Mouse (Mus musculus) cerebellum, postnatal 10 days (tissue): ENCODE results near the gene Mrgpra2b.
"Not testable (repeated sequence)": the region's sequence is repeated elsewhere in the genome, so short reads cannot be mapped to it uniquely, and the experiment has no call there.

Source experiments
- DNase-seq, 2 experiments: peaks; one replicate each; pipeline ENCODE4 v3.0.0; 2021; ENCODE audit warnings: mixed read lengths in 2 of 2

The Mrgpra2b gene

DNA sequence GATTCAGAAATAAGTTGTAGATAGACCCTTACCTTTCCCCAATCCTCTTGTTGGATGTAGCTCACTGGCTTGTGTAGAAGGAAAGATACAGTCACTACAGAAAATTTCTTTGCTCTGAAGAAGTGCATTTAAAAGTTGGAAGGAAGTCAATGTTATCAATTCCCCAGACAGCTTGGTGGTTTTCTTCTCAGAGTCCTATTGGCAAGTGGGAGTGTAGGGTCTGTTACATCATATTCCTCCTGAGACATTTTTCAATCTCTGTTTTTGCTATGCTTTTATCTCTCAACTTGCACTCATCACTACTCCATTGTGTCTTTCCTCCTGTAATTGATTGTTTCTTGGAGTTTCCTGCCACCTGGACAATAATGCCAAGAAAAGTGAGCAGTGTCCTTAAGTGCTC is at the start of gene Mrgpra2b:
Gene Mrgpra2b, minus strand, starts transcription at position 101 of the 400 bp plus-strand sequence.
- DNase-seq, result no peak

DNA sequence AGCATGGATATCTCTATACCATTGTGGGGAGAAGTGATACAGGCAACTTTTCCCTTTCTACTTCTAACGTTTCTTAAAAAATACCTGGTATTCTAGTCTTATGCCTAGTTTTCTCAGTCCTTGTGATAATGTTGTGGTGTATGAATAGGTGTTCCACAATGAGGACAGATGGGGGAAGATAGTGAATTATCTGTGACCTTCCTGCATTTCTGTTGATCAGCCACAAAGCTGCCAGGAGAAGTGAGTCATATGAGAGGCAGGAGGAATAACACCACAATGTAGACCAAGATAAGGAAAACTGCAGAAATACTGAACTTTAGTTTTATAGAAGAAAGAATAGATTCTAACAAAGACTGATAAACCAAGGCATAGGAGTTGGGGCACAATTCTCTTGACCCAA is 12.3 kb downstream of the Mrgpra2b start:
- no peak for DNase-seq

DNA sequence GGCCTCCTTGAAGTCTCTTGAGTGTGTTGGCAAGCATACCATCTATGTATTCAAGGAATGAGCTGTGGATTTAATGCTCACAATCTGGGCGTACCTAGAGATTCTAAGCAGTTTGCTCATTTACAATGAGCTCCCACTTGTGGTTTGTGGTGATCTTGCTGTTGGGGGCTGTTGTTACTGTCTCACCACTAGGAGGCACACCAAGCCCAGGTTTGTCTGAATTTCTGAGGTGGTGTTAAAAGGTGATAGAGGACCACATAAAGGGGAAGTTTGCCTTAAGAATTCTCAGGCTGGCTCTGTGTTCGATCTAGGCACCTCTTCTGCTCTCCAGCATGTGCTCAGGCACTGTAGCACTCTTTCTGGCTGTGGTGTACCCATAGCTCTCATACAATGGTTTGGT is 13.6 kb downstream of the Mrgpra2b start:
- DNase-seq, result no peak

DNA sequence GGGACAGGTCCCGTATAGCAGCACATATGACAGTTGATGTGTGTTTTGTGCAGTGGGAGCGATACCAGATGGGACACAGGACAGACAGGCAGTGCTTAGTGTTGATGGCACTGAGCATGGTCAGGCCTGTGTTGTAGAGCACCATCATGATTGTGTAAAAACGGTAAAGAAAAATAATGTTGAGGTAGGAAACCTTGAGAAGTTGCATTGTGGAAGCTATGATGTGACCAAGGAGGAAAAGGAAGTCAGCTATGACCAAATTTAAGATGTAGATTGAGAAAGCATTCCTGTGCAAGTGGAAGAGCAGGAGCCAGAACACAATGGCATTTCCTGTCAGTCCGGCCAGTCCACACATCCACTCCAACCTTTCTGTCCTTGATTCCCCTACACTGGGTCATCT is 25.7 kb downstream of the Mrgpra2b start:
- no peak for DNase-seq

DNA sequence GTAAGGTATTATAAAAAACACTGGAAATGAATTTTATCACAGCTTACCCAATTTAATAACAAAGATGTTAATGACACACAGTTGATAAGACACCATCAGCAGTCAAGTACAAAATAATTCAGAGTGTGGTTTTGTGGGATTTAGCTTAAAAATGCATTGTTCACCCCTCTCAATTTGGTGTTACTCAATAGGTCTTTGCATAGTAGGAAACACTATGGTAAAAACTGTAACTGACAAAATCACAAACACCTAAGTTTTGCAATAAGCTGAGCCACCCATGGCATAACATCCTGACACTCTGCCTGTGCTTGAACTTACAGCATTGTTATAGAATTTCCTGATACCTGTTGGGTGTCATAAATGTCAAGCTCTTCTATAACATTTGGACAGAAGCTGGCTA is 37.4 kb downstream of the Mrgpra2b start:
- DNase-seq, result not testable (repeated sequence)

DNA sequence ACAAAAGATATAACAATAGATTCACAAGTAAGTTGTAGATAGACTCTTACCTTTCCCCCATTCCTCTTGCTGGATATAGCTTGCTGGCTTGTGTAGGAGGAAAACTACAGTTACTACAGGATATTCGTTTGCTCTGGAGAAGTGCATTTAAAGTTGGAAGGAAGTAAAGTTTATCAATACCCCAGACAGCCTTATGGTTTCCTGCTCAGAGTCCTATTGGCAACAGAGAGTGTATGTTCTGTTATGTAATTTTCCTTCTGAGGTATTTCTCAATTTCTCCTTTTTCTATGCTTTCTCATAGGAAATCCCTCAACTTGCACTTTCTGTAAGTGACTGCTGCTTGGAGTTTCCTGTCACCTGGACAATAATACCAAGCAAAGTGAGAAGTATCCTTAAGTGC is 39.2 kb downstream of the Mrgpra2b start:
- not testable (repeated sequence) for DNase-seq

DNA sequence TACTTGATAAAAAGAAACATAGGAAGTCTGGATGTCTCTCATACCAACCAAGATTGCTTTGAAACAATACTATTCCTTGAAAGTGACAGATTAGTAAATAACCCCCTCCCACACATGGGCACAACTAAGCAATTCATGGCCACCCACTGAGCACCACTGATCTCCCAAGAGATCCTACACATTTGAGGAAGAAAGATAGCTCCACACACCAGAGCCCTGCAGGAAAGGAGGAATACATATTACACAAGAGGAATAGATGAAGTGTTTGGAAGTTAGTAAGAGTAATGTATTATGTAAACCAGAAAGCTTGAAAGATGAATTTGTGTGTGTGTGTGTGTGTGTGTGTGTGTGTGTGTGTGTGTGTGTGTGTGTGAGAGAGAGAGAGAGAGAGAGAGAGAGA is 45.5 kb downstream of the Mrgpra2b start:
- not testable (repeated sequence) for DNase-seq

DNA sequence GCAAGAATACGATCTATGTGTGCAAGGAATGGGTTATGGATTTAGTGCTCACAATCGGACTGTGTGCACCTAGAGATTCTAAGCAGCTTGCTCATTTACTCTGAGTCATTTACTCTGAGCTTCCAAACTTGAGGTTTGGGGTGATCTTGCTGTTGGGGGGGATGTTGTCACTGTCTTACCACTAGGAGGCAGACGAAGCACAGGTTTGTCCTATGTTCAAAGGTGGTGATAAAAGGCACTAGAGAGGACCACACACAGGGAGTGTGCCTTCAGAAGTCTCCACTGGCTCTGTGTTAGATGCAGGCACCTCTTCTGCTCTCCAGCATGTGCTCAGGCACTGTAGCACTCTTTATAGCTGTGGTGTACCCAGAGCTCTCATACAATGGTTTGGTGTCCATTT is 54.8 kb downstream of the Mrgpra2b start:
- DNase-seq, result not testable (repeated sequence)

DNA sequence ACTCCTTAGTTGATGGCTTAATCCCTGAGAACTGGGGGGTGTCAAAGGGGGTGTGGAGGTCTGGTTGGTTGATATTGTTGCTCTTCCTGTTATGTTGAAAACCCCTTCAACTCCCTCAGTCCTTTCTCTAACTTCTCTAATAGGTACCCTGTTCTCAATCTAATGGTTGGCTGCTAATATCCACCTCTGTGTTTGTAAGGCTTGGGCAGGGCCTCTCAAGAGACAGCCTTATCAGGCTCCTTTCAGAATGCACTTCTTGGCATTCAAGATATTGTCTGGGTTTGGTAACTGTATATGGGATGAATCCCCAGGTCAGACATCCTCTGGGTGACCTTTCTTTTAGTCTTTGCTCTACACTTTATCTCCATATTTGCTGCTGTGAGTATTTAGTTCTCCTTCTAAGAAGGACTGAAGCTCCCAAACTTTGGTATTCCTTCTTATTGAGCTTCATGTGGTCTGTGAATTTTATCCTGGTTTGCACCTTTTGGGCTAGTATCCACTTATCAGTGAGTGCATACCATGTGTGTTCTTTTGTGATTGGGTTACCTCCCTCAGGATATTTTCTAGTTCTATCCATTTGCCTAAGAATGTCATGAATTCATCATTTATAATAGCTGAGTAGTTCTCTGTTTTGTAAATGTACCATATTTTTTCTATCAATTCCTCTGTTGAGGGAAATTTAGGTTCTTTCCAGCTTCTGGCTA is 63.2 kb downstream of the Mrgpra2b start:
- DNase-seq, result not testable (repeated sequence)

DNA sequence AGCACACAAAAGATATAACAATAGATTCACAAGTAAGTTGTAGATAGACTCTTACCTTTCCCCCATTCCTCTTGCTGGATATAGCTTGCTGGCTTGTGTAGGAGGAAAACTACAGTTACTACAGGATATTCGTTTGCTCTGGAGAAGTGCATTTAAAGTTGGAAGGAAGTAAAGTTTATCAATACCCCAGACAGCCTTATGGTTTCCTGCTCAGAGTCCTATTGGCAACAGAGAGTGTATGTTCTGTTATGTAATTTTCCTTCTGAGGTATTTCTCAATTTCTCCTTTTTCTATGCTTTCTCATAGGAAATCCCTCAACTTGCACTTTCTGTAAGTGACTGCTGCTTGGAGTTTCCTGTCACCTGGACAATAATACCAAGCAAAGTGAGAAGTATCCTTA is 76.6 kb downstream of the Mrgpra2b start, which contains the start of gene Mrgpra2a:
Gene Mrgpra2a, minus strand, starts transcription at position 125 of the 400 bp plus-strand sequence.
- not testable (repeated sequence) for DNase-seq

DNA sequence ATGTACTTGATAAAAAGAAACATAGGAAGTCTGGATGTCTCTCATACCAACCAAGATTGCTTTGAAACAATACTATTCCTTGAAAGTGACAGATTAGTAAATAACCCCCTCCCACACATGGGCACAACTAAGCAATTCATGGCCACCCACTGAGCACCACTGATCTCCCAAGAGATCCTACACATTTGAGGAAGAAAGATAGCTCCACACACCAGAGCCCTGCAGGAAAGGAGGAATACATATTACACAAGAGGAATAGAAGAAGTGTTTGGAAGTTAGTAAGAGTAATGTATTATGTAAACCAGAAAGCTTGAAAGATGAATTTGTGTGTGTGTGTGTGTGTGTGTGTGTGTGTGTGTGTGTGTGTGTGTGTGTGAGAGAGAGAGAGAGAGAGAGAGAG is 82.9 kb downstream of the Mrgpra2b start:
- DNase-seq, result not testable (repeated sequence)

DNA sequence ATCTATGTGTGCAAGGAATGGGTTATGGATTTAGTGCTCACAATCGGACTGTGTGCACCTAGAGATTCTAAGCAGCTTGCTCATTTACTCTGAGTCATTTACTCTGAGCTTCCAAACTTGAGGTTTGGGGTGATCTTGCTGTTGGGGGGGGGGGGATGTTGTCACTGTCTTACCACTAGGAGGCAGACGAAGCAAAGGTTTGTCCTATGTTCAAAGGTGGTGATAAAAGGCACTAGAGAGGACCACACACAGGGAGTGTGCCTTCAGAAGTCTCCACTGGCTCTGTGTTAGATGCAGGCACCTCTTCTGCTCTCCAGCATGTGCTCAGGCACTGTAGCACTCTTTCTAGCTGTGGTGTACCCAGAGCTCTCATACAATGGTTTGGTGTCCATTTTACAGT is 92.2 kb downstream of the Mrgpra2b start:
- not testable (repeated sequence) for DNase-seq

DNA sequence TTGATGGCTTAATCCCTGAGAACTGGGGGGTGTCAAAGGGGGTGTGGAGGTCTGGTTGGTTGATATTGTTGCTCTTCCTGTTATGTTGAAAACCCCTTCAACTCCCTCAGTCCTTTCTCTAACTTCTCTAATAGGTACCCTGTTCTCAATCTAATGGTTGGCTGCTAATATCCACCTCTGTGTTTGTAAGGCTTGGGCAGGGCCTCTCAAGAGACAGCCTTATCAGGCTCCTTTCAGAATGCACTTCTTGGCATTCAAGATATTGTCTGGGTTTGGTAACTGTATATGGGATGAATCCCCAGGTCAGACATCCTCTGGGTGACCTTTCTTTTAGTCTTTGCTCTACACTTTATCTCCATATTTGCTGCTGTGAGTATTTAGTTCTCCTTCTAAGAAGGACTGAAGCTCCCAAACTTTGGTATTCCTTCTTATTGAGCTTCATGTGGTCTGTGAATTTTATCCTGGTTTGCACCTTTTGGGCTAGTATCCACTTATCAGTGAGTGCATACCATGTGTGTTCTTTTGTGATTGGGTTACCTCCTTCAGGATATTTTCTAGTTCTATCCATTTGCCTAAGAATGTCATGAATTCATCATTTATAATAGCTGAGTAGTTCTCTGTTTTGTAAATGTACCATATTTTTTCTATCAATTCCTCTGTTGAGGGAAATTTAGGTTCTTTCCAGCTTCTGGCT is 100.7 kb downstream of the Mrgpra2b start:
- DNase-seq, result not testable (repeated sequence)
